Mouse (Mus musculus): ENCODE data around the gene Nr5a2.
A peak's percentile ranks its signal among the peaks of the same experiment; 100 is the strongest.

Gene Nr5a2

GRCm38 (mm10) chr1:136909494-136910037 lies 50.7 kb downstream of the Nr5a2 start:
- DNase-seq, result no peak

GRCm38 (mm10) chr1:136898130-136898529 lies 62.1 kb downstream of the Nr5a2 start:
- DNase-seq, result no peak

GRCm38 (mm10) chr1:136896351-136896750 lies 63.9 kb downstream of the Nr5a2 start:
- no peak for DNase-seq

GRCm38 (mm10) chr1:136895877-136896276 lies 64.4 kb downstream of the Nr5a2 start:
- DNase-seq, result no peak

GRCm38 (mm10) chr1:136894753-136895152 lies 65.5 kb downstream of the Nr5a2 start:
- DNase-seq, result no peak

- no peak for DNase-seq
Measured at GRCm38 (mm10) chr1:136893162-136893561, 67.1 kb downstream of the Nr5a2 start.

- DNase-seq, result peak in 1 of 2 experiments; percentile 6
Measured at GRCm38 (mm10) chr1:136890439-136890838, 69.8 kb downstream of the Nr5a2 start.

GRCm38 (mm10) chr1:136888704-136889103 lies 71.5 kb downstream of the Nr5a2 start:
- DNase-seq, result no peak

- no peak for DNase-seq
Measured at GRCm38 (mm10) chr1:136886678-136887077, 73.6 kb downstream of the Nr5a2 start.

- no peak for DNase-seq
Measured at GRCm38 (mm10) chr1:136883458-136884174, 76.6 kb downstream of the Nr5a2 start.

- no peak for DNase-seq
Measured at GRCm38 (mm10) chr1:136880260-136880659, 80.0 kb downstream of the Nr5a2 start.

- no peak for DNase-seq
Measured at GRCm38 (mm10) chr1:136875006-136875405, 85.2 kb downstream of the Nr5a2 start.

GRCm38 (mm10) chr1:136868955-136869354 lies 91.3 kb downstream of the Nr5a2 start:
- no peak for DNase-seq

GRCm38 (mm10) chr1:136868285-136868684 lies 92.0 kb downstream of the Nr5a2 start:
- no peak for DNase-seq

- DNase-seq, result peak; percentile 15 to 24
Measured at GRCm38 (mm10) chr1:136866481-136867092, 93.7 kb downstream of the Nr5a2 start.

- no peak for DNase-seq
Measured at GRCm38 (mm10) chr1:136863209-136863608, 97.0 kb downstream of the Nr5a2 start.

GRCm38 (mm10) chr1:136859454-136859853 lies 100.8 kb downstream of the Nr5a2 start:
- DNase-seq, result peak in 1 of 2 experiments; percentile 6

GRCm38 (mm10) chr1:136858724-136859123 lies 101.5 kb downstream of the Nr5a2 start:
- DNase-seq, result no peak

- no peak for DNase-seq
Measured at GRCm38 (mm10) chr1:136856104-136856503, 104.1 kb downstream of the Nr5a2 start.

- DNase-seq, result no peak
Measured at GRCm38 (mm10) chr1:136848791-136849190, 111.5 kb downstream of the Nr5a2 start.

- DNase-seq, result no peak
Measured at GRCm38 (mm10) chr1:136846081-136846480, 114.2 kb downstream of the Nr5a2 start.

- no peak for DNase-seq
Measured at GRCm38 (mm10) chr1:136845341-136845740, 114.9 kb downstream of the Nr5a2 start.

GRCm38 (mm10) chr1:136840512-136840911 lies 119.7 kb downstream of the Nr5a2 start:
- DNase-seq, result no peak

- peak in 1 of 2 experiments; percentile 17 for DNase-seq
Measured at GRCm38 (mm10) chr1:136839202-136839601, 121.0 kb downstream of the Nr5a2 start.

Data from lung, adult 18-20 months (tissue).